Mouse (Mus musculus): ENCODE results near the gene Gin1.
"Not testable (repeated sequence)": the region's sequence is repeated elsewhere in the genome, so short reads cannot be mapped to it uniquely, and the experiment has no call there.

Gene Gin1

DNA sequence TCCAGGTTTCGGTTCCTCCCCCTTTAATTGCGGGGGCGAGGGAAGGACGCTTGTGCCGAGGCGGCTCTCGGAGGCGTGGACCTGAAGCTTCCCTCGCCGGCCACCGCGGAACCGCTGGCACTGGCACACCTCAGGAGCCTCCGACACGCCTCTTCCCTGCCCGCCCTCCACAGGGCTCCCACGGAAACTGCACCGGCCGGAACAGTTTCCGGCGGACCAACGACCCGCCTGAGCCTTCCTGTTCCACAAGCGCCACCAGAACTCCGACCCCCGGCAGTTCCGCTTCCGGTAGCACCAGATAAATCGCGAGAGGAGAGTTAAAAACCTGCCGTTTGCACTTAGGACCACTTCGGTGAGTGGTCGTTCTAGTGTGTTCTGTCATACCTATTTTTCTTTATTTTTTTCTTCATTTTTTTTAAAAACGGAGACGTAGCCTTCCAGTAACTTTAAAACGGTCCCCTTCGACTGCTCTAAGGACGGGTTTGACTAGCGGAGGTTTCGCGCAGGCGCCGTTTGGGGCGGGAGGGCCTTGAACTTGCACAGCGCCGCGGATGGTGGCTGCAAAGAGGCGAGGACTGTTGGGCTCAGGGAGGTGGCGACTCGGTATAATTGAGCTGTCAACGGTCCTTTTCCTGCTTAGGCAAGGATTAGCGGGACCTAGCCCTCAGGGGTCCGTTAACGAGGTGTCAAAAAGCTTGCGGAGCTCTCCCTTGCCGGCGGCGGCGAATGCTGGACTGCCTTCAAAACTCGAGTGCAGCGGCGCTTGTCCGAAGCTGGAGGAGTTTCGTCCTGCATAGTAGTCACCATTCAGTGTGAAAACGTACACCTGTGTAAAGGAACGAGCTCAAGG is at the start of gene Gin1, which contains the start of gene Ppip5k2:
Gene Gin1 (plus strand): TSS at position 269 of the 850 bp plus-strand sequence.
Gene Ppip5k2 (minus strand): TSS at position 508 of the 850 bp plus-strand sequence.
- peak; percentile 97 for DNase-seq (ENCODE audit: low spot score in 2 of 2)

DNA sequence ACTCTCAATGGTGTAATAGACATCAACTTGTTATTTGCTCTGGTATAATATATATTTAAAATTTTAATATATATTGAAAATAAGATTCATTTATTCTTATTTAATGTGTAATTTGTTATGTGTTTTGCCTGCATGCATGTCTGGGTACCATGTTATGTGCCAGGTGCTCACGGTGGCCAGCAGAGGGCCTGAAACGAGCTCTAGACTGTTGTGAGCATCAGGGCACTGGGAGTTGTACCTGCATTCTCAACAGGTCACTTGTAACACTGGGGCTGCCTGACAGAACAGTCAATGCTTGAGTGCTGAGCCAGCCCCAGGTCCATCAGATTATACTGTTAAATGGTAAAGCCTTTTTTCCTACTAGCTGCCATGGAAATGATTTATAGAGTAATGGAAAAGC is 43.2 kb upstream of the Gin1 start:
- no peak for DNase-seq (ENCODE audit: low spot score in 2 of 2)

DNA sequence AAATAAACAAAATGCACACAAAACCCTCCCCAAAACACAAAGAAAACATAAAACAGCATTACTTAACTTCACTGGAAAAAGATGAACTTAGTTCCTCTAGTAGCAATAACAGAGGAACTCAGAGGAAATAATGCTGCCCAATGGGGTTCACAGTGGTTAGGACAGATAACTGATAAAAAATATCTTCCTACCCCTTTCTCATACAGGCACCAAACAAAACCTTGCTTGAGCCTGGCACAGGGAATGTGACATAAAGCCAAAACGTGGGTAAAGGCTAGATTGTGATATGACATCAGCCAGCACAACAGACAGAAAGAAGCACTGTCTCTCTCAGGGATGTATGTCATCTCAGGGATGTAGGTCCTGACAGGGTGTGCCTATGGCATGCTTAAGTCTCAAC is 40.6 kb upstream of the Gin1 start:
- no peak for DNase-seq (ENCODE audit: low spot score in 2 of 2)

DNA sequence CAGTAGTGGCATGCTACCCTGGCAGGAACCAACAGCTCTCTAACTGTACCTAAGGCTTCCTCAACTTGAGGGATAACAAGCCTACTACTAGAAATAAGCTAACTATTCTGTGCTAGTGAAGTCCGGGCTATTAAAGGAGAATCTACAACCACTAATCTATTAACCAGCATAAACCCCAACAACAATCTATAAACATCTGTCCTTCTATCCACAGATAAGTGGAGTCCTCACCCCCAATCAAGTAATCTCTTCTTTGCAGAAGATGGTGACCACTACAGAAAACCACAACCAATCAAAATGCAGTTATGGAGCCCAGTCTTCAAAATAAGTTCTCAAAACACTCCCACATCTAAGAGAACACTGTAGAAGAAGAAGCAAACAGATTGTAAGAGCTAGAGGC is 26.9 kb upstream of the Gin1 start:
- DNase-seq (ENCODE audit: low spot score in 2 of 2): no peak

DNA sequence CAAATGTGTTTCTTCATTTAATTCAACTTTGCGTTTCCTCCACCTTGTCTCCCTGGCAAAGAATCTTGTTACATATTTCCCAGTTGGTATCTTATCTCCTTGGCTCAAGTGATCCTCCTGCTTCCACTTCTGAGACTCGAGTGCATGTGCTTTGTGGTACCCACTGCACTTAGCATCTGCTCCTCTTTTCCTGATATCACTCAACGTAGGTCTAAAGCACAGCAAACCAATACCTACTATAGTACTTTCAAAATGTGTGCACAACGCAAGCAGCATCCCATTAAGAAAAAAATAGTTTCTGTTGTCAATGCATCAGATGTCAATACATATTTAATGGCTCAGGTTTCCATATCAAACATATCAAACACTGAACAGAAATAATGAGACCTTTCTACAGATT is 24.3 kb upstream of the Gin1 start:
- no peak for DNase-seq (ENCODE audit: low spot score in 2 of 2)

DNA sequence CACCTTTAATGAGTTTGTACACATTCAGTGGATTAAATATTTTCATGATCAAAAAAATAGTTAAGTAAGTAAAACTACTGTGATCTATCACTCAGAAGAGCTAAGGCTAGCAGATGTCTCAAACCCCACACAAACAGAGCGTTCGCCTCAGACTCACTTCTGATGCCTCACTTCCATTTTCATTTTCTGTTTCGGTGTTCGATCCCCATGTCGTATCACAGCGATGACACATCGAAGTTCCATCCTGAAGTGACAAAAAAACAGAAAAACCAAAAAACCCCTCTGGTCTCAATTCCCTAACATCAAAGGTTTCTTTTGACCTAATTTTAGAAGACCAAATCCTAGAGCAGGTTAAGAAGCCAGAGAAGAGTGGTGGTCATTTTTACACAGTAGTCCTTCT is 23.7 kb upstream of the Gin1 start:
- DNase-seq (ENCODE audit: low spot score in 2 of 2): no peak

DNA sequence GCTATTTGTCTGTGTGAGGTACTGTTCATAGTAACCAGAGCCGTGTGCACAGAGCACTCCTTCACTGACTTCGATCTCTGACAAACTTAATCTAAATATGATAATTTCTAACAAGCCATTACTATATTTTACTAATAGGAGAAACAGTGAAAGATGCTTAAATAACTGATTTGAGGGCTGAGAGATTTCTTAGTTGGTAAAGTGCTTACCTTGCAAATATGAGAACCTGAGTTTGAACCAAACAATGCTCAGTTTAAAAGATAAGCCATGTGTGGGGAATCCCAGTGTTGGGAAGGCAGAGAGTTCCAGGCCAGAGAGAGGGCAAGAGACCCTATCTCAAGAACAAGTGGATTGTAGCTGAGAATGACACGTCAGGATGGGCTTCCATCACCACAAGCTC is 21.8 kb upstream of the Gin1 start:
- DNase-seq (ENCODE audit: low spot score in 2 of 2): no peak

DNA sequence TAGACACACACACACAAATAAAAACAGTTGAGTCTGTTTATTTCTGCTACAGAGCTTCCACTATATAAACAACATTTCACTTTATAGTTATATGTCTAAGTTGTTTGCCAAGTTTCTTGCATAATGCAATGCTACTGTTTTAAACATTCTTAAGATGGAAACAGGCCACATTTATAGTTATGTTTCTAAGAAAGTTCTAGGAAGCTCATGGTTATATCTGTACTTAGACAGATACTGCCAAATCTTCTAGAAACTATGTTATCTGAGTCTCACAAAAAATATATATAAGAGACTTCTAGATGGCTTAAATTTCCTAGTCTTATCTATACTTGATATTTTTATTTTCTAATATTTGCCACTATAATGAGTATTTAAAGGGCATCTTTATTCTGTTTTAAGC is 16.8 kb upstream of the Gin1 start:
- no peak for DNase-seq (ENCODE audit: low spot score in 2 of 2)

DNA sequence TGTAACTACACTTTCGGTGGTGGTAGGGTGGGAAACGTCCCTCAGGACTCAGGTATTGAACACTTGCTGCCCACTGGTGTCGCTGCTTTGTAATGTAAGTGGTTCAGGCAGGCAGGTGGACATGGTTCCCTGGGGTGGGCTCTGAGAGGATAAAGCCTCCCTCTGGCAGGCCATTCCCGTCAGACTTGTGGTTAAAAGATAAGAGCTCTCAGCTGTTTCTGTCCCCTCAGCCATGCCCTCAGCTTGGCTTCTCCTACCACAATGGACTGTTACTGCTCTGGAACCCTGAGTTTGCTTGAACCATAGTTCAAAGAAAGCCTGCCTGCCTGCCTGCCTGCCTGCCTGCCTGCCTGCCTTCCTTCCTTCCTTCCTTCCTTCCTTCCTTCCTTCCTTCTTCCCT is 15.6 kb upstream of the Gin1 start:
- no peak for DNase-seq (ENCODE audit: low spot score in 2 of 2)

DNA sequence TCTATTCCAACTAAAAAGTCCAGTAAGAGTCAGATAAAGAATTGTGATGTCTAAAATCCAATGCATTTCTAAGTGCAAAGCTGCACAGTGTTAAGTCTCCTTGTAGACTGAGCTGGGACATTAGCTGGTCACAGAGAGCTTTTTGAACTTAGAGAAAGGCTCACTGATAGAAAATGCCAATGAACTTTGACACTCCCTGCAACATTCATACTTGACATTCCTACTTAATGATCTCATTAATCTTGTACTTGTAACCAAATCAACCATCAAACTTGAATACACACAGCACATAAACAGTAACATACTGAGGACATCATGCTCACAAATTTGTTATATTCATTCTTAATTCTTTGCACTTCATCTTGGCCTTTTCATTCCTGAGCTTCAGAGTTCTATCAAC is 10.1 kb upstream of the Gin1 start:
- no peak for DNase-seq (ENCODE audit: low spot score in 2 of 2)

DNA sequence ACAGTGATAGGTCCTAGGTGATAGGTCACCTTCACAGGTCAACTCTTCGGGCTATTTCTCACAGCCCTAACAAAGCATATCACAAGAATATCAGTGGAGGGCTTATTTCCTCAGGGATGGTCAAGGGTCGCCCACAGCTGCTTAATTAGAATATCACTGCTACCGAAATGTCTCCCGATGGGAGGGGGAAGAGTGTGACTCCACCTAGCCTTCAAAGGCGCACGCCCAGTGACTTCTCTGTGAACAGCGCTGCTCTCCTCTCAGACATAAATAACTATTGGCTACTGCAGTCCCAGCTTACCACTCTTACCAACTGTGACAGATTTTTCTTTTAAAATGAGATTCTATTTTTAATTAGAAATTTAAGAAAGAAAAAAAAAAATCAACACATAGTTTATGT is 9.4 kb upstream of the Gin1 start:
- DNase-seq (ENCODE audit: low spot score in 2 of 2): no peak

DNA sequence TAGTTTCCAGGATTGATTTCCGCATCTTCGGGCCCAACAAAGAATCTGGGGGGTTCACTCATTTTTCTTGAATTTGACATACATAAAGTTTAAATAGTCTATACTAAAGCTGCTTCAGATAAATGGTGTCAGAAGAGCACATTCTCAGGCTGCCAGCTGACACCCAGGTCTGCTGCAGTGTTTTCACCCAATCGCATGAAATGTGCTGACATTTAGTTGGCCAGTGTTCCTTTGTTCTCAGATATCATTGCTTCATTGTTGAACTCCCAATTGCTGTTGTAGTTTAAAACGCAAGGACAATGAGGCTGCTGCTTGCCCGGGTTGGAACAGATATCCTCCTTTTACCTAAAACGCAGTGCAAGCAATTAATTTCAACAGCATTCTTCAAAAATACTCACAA is 8.5 kb upstream of the Gin1 start:
- no peak for DNase-seq (ENCODE audit: low spot score in 2 of 2)

DNA sequence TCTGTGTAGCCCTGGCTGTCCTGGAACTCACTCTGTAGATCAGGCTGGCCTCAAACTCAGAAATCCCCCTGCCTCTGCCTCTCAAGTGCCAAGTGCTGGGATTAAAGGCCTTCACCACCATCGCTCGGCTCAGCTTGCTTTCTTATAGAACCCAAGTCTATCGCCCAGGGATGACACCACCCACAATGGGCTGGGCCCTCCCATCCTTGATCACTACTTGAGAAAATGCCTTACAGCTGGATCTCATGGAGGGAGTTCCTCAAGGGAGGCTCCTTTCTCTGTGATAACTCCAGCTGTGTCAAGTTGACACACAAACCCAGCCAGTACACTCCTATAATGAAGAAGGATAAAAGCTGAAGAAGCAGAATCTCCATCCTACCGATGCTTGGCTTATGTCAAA is 4.3 kb upstream of the Gin1 start:
- not testable (repeated sequence) for DNase-seq (ENCODE audit: low spot score in 2 of 2)

DNA sequence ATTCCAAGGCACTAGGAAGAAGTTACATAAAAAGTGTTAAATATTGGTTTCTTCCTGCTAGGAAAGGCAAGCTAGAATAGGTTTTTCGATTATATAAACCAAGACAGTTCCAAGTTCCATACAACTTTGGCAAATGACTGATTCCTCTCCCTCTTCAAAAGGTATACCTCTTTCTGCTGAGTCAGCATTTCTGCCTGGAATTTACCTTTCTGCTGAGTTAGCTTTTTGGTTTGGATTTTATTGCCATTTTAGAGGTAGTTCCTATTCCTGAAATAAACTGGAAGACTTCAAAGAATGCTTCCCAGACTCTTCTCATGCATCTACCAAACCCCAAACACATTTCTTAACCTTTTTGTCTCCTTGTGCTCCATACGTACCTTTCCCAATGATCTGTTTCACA is 1.9 kb upstream of the Gin1 start:
- no peak for DNase-seq (ENCODE audit: low spot score in 2 of 2)

DNA sequence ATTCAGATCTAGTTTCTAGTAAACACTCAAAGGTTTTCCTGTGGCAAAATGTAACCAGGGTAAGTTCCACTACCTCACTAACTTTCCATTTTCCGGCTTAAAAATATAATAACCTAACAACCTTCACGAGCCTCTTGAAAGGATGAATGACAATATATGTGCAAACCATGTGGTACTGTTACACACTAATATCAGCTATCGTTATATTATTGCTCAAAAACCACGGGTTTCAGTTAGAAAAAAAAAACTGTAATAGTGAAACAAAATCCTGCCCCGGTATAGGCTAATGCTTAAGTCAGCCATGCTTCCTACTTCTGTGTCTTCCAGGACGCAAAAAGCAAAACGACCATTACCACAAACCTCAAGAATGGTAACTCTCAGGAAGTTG is 1.1 kb upstream of the Gin1 start:
- DNase-seq (ENCODE audit: low spot score in 2 of 2): no peak

DNA sequence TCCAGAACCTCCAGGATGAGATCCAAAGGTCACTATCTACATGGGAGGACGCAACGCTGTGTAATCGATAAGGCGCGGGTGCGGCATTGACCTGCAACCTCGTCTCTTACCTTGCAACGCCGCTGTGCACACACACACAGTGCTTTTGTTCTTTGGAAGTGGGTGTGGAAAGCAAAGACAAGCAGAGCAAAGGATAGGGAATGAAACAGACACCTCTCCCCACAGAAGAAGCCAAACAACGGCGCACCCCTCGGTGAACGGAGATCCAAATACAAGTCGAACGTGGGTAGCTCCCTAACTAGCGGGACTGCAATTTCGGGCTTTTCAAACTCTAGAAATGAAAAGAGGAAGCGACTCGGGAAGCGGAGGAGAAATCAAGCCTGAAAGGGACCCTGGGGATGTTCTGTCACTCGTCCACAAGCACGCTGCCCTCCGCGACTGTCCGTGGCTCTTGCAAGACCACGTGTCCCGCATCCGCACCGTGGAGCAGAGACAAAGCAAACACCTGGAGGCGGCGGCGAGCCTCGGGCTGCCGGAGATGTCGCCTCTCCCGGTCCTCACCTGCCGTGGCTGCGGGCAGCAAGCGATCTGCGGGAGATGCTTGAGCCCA is 573 bp upstream of the Gin1 start:
- DNase-seq (ENCODE audit: low spot score in 2 of 2): peak in 1 of 2 experiments; percentile 38

DNA sequence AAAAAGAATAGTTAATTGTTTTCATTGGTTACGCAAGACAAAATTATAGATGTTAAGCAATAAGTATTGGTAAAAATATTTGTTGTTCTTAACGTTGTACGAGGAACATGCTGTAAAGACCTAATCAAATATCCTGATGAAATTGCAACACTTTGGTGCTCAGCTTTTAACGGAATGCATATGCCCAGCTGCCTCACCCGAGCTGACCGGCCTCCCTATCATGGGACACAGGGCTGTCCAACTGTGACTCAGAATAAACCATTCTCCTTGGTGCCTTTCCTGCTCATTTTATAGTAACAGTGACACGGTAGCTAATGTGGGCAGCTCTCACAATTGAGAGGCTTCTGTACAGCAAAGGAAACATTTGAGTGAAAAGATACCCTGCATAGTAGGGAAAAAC is 1.1 kb downstream of the Gin1 start:
- DNase-seq (ENCODE audit: low spot score in 2 of 2): no peak

DNA sequence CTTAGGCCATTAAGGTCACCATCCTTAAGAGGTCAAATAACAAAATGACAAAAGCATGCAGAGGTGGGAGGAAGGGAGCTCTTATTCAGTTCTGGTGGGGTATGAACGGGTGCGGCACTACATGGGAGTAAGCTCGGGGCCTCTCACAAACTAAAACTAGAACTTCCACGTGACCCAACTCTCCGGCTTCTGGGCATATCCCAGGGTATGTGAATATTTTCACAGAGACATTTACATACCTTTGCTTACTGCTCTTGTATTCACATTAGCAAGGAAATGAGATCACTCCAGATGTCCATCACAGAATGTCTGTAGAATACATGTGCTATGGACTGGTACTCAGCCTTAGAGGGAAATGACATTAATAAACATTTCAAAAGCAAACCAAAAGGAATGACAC is 1.8 kb downstream of the Gin1 start:
- DNase-seq (ENCODE audit: low spot score in 2 of 2): no peak

DNA sequence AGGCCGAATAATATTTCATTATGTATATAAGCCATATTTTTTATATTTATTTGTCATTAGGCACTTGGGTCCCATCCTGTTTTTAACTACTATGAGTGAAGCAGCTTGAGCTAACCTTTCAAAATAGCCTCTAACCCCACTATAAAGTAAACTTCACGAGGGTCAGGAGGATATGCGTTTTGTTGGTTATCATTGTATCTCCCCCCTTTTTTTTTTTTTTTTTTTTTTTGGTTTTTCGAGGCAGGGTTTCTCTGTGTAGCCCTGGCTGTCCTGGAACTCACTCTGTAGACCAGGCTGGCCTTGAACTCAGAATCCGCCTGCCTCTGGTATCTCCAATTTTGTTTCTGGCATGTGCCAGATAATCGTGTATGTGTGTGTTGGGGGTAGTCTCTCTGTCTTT is 3.4 kb downstream of the Gin1 start:
- DNase-seq (ENCODE audit: low spot score in 2 of 2): no peak

DNA sequence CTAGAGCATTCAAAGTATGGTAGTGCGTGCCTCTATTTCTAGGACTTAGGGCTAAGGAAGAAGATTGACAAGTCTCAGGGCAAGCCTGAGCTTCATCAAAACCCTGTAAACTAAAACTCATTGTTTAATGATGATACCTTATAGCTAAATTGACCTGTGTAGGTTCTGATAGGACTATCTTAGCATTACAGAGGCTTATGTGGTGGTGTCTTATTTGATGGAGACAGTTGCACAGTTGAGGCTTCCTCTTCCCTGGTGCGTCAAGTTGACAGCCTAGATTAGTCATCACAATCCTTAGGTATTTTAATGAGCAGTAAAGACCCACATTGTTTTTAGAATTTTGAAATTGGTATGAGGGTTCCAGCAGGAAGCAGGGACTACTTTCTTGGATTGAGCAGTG is 4.0 kb downstream of the Gin1 start:
- no peak for DNase-seq (ENCODE audit: low spot score in 2 of 2)

DNA sequence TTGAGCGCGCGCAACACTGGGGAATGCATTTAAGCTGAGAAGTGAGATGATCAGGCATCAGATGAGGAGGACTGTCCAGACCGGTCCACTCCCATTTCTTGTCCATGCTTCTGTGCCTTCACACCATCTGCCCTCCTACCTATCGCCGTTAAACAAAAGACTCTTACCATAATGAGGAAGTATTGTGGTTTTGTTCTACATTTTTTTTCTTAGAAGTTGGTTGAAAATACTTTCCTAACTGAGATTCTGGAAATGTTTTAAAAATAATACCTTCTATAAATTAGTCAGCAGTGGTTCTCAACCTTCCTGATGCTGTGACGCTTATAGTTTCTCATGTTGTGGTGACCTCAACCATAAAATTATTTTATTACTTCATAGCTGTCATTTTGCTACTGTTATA is 11.7 kb downstream of the Gin1 start:
- DNase-seq (ENCODE audit: low spot score in 2 of 2): no peak

DNA sequence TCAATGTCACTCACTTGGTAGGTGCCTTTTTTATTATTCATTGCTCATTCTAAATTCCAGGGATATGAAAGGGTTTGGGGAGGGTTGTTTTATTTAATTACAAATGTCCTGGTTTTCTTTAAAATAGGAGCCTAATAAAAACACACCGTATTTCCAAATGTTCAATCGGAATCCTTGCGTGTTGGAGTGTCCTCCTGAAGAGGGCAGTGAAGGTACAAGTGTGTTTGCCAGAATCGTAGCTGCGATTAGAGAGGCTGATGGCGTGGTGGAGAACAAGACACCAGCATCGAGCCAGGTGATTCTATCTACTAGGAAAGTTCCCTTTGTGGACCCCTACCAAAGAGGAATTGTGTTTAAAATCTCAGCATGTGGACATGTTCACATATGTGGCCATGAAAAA is 15.0 kb downstream of the Gin1 start:
- no peak for DNase-seq (ENCODE audit: low spot score in 2 of 2)

DNA sequence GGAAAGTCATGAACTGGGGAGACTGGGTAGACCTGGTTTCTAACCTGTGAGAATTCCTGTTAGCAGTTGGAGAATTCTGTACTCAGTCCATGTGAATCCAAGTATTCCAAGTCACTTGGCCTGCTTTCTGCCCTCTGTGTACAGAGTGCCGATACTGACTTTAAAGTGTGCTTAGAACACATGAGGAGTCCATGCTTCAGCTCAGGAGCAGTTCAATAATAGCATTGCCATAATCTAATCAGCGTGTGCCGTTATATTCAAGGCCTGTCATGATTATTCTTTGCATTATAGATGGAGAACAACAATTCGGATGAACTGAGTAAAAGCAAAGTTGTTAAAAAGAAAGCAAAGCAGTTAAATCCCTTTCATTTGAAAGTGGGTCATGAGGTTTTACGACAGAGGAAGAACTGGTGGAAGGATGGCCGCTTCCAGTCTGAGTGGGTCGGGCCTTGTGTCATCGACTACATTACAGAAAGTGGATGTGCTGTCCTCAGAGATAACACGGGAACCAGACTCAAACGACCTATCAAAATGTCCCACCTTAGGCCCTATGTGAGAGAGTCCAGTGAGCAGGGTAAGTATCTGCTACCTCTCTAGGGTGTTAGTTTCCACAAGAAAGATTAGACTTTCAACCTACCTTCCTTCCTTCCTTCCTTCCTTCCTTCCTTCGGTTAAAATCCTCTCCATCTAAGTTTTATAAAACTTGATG is 15.9 kb downstream of the Gin1 start:
- DNase-seq (ENCODE audit: low spot score in 2 of 2): no peak
